Mouse (Mus musculus): ENCODE measurements around the gene Bcat1. TPM values are rescaled to one million over a fixed set of nuclear protein-coding genes. Genes with fewer than 3 reads are reported as not detected.

Gene Bcat1
- total RNA-seq, 2 experiments from 2014 or later: 81.0 to 88.8 TPM

DNA sequence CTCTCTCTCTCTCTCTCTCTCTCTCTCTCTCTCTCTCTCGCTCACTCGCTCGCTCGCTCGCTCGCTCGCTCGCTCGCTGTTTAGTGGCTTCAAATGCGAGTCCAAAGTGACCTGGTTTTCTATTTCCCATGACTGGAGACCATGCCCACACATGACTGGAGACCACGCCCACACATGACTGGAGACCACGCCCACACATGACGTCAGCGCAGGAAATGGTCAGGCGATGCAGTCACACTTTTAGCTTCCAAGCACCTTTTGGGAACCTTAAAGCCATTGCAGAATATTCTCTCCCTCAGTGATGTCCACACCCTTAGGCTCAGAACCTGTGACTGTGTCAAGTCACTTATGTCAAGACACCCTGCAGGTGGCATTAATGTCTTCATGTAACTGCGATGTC is 59.3 kb downstream of the Bcat1 start:
- DNase-seq: no peak
- intact Hi-C loops (cut with DNase I): no loop called here

DNA sequence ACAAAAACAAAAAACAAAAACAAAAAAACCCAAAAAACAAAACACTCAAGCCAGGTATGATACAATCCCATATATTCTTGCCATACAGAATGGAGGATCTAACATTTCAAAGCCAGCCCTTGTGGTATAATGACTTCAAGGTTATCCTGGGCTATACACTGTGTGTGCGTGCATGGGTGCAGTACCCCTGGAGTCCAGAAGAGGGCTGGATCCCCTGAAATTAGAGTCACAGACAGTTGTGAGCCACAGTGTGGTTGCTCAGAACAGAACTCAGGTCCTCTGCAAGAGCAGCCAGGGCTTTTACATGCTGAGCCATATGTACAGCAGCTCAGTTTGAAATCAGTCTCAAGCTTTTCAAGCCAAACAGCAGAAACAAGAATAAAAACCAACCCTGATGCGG is 61.0 kb downstream of the Bcat1 start:
- no peak for DNase-seq
- intact Hi-C loops (cut with DNase I): no loop called here

DNA sequence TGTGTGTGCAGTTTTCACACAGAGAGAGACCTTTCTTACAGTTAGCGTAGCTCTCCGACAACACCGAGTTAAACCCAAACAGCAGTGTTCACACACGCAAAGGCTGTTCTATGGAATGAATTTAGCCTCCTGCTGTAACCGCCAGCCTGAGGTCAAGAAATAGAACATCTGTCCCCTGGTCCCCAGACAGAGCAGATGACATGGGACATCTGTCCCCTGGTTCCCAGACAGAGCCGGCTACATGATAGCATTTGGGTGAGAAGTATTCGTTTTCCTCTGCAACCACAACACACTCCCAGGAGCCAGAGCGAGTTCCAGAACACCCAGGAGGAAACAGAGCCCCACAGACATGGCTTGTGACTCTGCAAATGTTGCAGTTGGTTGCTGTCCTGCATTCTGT is 63.3 kb downstream of the Bcat1 start:
- DNase-seq: no peak
- intact Hi-C loops (cut with DNase I): no loop called here

DNA sequence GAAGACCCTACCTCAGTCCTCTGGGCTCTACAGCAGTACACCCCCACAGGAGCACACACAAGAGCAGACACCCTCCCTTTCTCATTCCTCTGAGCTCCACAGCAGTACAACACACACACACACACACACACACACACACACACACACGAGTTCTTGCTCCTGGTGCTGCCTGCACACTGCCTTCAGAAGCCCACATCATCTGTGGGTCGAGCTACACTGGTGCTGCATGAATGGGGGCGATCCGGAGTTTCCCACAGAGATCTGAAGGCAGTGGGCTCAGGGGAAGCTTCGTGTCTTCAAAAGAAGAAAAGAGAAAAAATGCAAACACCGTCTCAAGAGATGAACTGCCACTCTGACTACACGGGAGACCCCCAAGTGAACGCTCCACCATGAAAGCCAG is 64.8 kb downstream of the Bcat1 start:
- intact Hi-C loops (cut with DNase I): no loop called here

DNA sequence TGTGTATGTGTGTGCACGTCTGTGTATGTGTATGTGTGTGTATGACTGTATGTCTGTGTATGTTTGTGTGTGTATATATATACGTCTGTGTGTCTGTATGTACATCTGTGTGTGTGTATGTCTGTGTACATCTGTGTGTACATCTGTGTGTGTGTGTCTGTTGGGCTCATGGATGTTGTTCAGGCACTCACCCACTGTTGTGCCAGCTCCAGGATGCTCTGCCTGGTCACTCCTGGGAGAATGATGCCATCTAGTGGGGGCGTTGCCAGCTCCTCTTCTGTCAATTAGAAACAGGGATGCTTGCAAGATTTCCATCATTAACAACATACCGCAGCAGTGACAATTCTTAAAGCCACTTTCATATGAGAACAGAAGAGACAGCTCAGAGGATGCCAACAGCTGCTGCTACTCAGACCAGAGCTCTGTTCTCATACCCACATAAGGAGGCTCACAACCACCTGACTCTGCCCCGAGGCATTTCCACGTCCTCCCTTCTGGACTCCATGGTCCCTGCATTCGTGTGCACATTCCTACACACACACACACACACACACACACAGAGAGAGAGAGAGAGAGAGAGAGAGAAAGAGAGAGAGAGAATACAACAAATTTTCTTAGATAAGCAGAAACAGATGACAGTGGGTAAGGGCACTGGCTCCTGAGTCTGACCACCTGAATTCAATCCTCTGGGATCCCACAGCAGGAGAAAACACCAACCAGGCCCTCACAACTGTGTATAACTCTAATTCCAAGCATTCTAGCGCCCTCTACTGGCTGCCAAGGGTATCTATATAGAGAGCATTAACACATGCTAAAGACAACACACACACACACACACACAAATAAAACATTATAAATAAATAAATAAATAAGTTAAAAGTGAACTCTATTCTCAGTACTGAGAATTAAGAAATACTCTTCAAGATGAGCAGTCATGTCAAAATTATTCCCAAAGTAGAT is 65.8 kb downstream of the Bcat1 start:
- intact Hi-C loops (cut with DNase I): no loop called here
- peak; percentile 56 for DNase-seq

More for the DNA sequence above, 64.8 kb downstream of the Bcat1 start:
- DNase-seq: no peak

DNA sequence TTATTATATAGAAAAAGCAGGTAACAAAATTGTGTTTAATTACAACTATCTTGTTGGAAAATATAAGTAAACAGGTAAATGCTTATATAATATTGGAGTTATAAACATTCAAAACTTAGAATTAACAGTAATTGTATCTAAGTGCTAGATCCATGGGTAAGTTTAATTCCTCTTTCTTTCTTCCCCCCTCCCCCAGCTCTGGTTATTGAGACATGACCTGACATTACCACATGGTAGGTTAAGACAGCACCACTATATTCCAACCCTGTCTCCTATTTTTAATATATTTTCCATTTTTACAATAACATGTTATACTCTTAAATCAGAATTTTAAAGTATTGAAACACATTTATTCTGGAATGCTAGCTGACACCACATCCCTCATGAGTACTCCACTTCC is 72.5 kb downstream of the Bcat1 start:
- intact Hi-C loops (cut with DNase I): no loop called here
- no peak for DNase-seq

DNA sequence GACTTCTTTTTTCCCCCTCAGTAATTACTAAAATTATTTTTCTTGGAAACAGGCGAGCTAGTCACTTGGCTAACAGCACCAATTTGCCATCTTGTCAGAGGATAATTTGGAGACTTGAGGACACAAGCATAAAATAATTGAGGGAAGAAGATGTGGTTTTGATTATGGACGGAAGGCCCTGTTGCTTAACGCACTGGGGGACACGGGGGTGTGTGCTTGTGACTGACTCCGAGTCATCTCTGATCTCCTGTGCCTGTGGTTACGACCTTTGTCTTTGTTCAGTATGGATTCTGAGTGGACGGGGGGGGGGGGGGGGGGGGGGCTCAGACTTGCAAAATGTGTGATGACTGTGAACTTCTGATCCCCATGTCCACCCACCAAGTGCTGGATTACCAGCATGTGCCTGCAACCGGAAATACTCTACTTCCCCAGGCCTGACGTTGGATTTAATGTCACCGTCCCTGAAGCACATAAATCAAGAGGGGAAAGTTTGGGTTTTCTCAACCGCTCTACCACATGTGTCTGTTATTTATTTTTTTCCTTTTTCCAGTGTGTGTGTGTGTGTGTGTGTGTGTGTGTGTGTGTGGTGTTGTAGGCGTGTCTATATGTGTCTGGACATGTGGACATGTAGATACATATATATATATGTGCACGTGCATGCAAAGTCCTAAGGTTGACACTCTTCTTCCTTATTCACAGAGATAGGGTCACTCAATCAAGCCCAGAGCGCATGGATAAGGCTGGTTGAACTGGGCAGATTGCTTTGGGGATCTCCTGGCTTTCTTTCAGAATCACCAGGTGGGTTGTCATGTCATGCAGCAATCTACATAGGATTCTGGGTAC is 73.7 kb downstream of the Bcat1 start:
- intact Hi-C loops (cut with DNase I): no loop called here

DNA sequence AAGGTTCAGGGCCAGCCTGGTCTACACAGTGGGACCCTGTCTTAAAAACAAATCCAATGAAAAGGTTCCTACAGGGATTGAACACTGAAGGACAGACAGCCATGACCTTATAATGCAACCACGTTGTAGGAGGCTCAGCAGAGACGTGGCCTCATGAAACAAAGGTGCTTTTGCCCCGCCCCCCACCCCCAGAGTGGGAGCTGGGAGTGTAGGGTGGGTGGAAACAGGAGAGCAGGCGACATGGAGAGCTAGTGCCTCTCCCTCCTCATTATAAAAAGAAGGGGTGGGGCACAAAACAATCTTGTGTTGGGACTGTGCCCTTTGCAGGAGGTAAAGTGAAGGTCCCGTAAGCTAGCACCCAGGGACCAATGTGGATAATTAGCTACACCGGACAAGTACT is 74.5 kb downstream of the Bcat1 start:
- DNase-seq: no peak
- intact Hi-C loops (cut with DNase I): no loop called here

More for the DNA sequence above, 73.7 kb downstream of the Bcat1 start:
- no peak for DNase-seq

DNA sequence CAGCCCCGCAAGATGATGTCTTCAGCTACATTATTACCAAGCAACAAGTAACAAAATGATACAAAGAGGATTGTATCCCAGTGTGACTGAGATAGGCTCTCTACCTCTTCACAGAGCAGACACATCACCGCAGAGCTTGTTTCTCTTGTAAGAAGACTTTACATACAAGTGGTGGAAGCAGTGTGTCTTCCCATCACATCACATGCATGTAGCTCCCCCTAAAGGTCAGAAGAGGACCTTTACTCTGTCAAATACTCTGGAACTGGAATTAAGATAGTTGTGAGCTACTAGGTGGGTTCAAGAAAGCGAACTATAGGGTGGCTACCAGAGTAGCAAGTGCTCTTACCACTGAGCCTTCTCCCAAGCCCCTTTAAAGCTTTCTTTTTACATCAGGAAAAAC is 78.8 kb downstream of the Bcat1 start:
- intact Hi-C loops (cut with DNase I): no loop called here
- DNase-seq: no peak

DNA sequence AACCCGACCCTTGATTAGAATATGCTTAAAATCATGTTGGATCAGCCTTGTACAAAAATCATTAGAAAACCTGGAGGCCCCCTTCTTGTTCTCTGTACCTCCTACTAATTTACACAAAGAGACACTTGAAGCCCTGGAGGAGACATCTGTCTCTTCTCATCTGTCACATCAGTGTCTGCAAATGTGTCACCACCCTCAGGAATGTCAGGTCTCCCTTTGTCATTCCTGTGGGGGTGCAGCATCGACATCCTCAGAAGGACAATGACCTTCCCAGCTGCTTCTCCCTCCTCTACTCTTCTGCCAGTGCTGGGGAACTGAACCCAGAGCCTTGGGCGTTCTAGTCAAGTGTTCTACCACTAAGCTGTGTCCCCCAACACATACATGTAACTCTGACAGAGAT is 83.9 kb downstream of the Bcat1 start:
- no peak for DNase-seq
- intact Hi-C loops (cut with DNase I): no loop called here

DNA sequence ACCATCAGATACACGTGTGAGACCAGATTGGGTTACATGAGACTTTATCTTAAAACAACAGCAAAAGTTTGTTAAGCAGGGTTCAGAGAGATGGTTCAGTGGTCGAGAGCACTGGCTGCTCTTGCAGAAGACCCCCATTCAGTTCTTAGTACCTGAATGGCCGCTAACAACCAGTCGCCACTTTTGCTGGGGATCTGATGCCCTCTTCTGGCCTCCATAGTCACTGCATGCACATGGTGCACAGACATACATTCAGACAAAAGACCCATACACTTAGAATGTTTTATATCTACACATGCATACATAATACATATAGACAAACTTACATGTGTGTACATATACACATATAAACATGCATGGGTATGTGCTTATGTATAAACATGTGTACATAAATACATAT is 86.8 kb downstream of the Bcat1 start:
- no peak for DNase-seq
- intact Hi-C loops (cut with DNase I): no loop called here

DNA sequence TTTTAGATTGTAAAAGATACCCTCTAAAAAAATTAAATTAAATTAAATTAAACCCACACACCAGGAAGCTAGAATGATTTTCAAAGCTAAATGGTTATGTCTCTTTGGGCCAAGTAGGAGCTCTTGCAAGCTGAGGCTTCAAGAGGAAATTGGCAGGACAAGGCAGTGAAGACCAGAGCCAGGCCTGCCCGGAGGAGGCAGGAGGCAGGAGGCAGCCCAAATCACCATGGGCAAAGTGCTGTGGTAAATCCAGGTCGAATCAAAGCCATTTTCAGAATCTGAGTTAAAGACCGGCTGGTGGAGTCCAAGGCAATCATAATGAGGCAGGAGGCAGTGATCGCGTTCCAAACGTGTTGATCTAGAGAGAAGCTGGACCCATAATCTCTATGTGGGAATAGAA is 88.3 kb downstream of the Bcat1 start:
- intact Hi-C loops (cut with DNase I): no loop called here
- no peak for DNase-seq

DNA sequence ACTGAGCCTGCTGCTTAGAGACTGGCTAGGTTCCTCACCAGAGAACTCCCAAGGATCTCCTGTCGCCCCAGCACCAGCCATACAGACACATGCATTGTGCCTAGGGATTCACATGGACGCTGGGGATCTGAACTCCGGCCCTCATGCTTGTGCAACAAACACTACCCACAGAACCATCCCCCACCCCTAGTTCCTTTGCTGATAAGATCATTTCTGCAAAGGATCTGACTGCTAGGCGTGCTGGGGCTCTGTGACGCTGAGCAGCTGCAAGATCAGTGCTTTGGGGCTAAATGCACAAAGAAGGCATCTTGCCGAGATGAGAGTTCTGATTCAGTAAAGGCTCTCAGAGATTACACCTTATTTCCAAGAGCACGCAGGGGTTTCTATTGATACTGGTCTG is 88.8 kb downstream of the Bcat1 start:
- intact Hi-C loops (cut with DNase I): no loop called here

DNA sequence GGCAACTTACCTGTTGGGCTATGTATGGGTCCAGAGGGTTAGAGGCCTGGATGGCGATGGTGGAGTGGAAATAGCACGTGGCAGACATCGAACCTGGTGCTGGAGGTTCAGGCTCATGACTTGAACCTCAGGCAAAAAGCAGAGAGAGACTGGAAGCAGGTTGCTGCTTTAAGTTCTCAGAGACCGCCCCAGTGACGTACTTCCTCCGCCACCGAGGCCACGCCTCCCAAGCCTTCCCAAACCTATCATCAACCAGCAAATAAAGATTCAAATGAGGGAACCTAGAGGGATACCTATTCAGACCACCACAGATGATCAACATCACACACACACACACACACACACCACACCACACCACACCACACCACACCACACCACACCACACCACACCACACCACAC is 91.8 kb downstream of the Bcat1 start:
- DNase-seq: no peak
- intact Hi-C loops (cut with DNase I): no loop called here

More for the DNA sequence above, 88.8 kb downstream of the Bcat1 start:
- no peak for DNase-seq

DNA sequence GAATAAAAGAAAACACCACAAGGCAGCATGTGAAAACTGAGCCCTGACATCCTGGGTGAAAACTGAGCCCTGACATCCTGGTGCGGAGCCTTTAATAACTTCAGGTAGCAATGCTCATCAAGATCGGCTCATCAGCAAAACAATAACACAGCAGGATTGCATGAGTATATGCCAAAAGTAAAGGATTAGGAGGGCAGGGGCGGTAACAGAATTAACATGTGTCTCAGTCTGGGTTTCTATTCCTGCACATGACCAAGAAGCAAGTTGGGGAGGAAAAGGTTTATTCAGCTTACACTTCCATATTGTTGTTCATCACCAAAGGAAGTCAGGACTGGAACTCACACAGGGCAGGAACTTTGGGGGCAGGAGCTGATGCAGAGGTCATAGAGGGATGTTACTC is 93.9 kb downstream of the Bcat1 start:
- intact Hi-C loops (cut with DNase I): no loop called here
- no peak for DNase-seq

DNA sequence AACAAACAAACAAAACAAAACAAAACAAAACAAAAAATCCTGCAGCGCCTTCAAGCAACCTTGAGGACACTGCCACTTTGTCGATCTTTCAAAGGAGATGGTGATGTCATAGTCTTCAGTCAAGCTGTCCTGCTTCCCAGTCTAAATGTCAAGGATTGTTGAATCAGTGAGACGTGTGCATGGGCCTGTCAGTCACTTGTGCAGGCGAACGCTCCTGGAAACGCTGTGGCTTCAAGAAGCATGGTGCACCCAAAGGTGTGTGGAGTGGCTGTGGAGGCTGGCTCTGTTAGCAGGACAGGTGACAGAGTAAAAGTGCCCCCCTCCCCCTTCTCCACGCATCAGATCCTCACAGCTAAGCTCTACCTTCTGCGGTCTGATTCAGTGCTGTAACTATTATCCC is 103.6 kb downstream of the Bcat1 start:
- no peak for DNase-seq
- intact Hi-C loops (cut with DNase I): no loop called here

DNA sequence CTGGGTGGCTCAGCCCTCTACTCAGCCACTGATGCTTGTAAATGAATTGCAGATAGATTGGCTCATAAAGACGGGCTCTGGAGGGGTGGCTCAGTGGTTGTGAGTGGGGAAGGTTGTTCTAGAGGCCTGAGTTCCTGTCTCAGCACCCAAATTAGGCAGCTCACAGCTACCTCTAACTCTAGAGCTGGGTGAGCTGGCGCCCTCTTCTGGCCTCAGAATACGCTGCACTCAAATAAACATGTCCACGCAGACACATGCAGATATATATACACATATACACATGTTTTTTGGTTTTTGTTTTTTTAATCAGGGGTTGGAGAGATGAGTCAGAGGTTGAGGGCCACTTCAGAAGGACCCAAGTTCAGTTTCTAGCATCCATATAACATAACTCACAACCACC is 105.1 kb downstream of the Bcat1 start:
- intact Hi-C loops (cut with DNase I): no loop called here
- DNase-seq: no peak

DNA sequence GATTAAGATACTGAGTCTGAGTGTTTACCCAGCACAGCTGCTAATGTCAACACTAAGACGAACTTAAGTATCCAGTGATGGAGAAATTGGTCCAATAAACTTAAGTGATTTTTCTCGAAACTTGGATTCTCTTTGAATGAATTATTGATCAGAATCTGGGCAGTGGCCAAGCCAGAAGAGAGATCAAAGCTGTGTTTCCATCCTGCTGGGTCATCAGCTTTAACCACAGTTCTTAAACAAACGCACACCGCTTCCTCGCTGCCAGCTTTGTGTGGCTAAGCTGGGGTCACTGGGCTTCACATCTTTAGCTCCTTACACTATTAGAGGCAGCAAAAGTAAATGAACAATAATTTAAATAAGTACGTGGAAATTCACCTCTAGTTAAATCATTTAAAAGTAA is 108.4 kb downstream of the Bcat1 start:
- intact Hi-C loops (cut with DNase I): loop anchor here (10.0 kb wide), 1 partner anchor 623 kb away; no protein-coding TSS in a partner anchor

DNA sequence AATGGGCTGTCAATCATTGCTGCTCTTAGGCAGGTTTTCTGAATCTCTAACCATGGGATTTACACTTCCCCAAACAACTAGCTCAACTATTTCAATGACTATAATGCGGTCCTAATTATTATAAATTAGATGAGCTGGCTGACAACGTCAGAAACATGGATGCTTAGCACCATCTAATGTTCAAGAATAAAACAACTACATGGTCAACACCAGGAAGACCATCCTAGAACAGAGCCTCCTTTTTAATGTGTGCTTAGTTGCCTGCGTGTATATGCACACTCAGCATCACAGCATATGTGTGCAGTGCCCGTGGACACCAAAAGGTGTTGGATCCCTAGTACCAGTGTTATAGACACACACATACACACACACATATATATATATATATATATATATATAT is 111.8 kb downstream of the Bcat1 start:
- no peak for DNase-seq

More for the DNA sequence above, 108.4 kb downstream of the Bcat1 start:
- no peak for DNase-seq

DNA sequence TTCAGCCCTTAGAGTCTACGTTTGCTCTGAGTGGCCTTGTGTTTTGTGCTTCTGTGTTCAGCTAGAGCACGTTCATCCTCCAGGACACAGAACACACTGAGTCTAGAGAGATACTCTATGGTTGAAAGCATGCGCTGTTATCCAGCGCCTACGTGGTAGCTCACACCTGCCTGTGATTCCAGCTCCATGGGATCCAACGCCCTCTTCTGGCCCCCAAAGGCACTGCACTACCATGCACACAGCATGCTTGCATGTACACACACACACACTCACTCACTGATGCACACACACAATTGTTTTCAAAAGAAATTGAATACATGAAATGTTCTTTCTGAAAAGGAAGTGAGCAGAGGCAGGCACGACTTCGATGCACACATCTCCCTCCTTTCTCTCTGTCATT is 112.8 kb downstream of the Bcat1 start:
- intact Hi-C loops (cut with DNase I): loop anchor here (2.0 to 10.0 kb wide), 5 partner anchors 146 to 1744 kb away; no protein-coding TSS in a partner anchor
- DNase-seq: no peak

More for the DNA sequence above, 111.8 kb downstream of the Bcat1 start:
- intact Hi-C loops (cut with DNase I): loop anchor here (5.0 to 10.0 kb wide), 4 partner anchors 147 to 1642 kb away; no protein-coding TSS in a partner anchor

DNA sequence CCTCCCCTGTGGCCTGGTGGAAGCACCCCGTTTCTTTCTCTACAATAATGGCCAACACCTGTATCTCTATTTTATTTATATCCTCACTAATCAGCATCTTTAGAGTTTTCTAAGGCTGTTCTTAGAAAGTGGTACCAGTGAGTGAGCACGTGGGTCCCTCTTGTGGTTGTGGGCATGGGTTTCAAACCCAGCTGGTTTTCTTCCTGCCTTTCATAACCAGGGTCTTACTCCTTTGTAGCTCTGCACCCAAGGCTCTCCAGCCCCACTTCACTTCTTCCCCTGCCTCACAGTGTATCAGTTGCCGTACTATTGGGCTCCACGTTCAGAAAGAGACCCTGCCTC is 114.0 kb downstream of the Bcat1 start:
- no peak for DNase-seq
- intact Hi-C loops (cut with DNase I): loop anchor here (2.0 to 10.0 kb wide), 5 partner anchors 145 to 1743 kb away; no protein-coding TSS in a partner anchor

All from left cerebral cortex, postnatal 4 days (tissue).